Mouse (Mus musculus): ENCODE data around the gene Bpifa5. TPM values are rescaled to one million over a fixed set of nuclear protein-coding genes. Genes with fewer than 3 reads are reported as not detected.

The Bpifa5 gene
- not detected in 4 replicates for total RNA-seq (2023)

GRCm38 (mm10) chr2:154162307-154162706, at the start of gene Bpifa5:
Gene Bpifa5 (plus strand): TSS chr2:154162607.

GRCm38 (mm10) chr2:154130120-154130519, 32.3 kb upstream of the Bpifa5 start, which contains the start of gene Bpifa3:
Gene Bpifa3 (plus strand): TSS chr2:154130336.

GRCm38 (mm10) chr2:154142580-154142979, 19.8 kb upstream of the Bpifa5 start, which contains the start of gene Bpifa1:
Gene Bpifa1 (plus strand): TSS chr2:154142880.

GRCm38 (mm10) chr2:154190546-154191258, 28.3 kb downstream of the Bpifa5 start, which contains the start of gene Bpifb1:
Gene Bpifb1 (plus strand): TSS chr2:154190818.

Other genes with a start within 250 kb of the Bpifa5 start
- not detected in 4 replicates for gene Bpifb3, start 244.4 kb upstream of the Bpifa5 start, total RNA-seq (2023)
- gene Bpifb4, start 224.4 kb upstream of the Bpifa5 start, total RNA-seq (2023) = not detected in 4 replicates
- not detected in 4 replicates for gene Bpifa6, start 187.7 kb upstream of the Bpifa5 start, total RNA-seq (2023)
- gene Bpifa2, start 154.3 kb upstream of the Bpifa5 start, total RNA-seq (2023) = not detected in 4 replicates
- gene Bpifa3, start 32.3 kb upstream of the Bpifa5 start, total RNA-seq (2023) = not detected in 4 replicates
- gene Bpifa1, start 19.7 kb upstream of the Bpifa5 start, total RNA-seq (2023) = not detected in 4 replicates
- gene Bpifb1, start 28.2 kb downstream of the Bpifa5 start, total RNA-seq (2023) = not detected in 4 replicates
- gene Bpifb5, start 61.1 kb downstream of the Bpifa5 start, total RNA-seq (2023) = not detected in 4 replicates
- not detected in 4 replicates for gene Bpifb9a, start 95.2 kb downstream of the Bpifa5 start, total RNA-seq (2023)
- gene Bpifb9b, start 144.6 kb downstream of the Bpifa5 start, total RNA-seq (2023) = not detected in 4 replicates
- gene Cdk5rap1, start 210.4 kb downstream of the Bpifa5 start, total RNA-seq (2023) = 8.5 to 14.2 TPM (median 12.6 TPM) in 4 replicates
- 0.46 to 0.52 TPM (median 0.50 TPM) in 3 of 4 replicates, not detected in the other for gene Snta1, start 245.5 kb downstream of the Bpifa5 start, total RNA-seq (2023)